Mouse (Mus musculus) embryonic fibroblast, embryonic 13.5 days (primary cell): Measurements from ENCODE around the gene Gsap. TPM values are rescaled to one million over a fixed set of nuclear protein-coding genes. Genes with fewer than 3 reads are reported as not detected.

ENCODE experiments used
- H3K27ac ChIP-seq: 2 replicates; pipeline ENCODE4 v1.5.1; 2012; ENCODE audit warnings: low read length, control low read depth, inconsistent platforms; ENCODE audit not compliant: insufficient read depth
- H3K4me1 ChIP-seq: 2 replicates; pipeline ENCODE4 v1.6.1; 2011; ENCODE audit warnings: low read length; ENCODE audit not compliant: control insufficient read depth, insufficient read depth
- H3K4me3 ChIP-seq: 2 replicates; pipeline ENCODE4 v1.5.1; 2011; ENCODE audit warnings: mild to moderate bottlenecking, control low read depth, low read length; ENCODE audit not compliant: insufficient read depth
- CTCF ChIP-seq: IDR thresholded peaks from 2 replicates; pipeline ENCODE4 v1.5.1; 2011; ENCODE audit warnings: mild to moderate bottlenecking, control low read depth, low read length, moderate library complexity, borderline replicate concordance; ENCODE audit not compliant: insufficient read depth
- POLR2A ChIP-seq: IDR thresholded peaks from 2 replicates; pipeline ENCODE4 v1.6.1; 2011; ENCODE audit warnings: low read depth, mild to moderate bottlenecking, control low read depth, low read length, moderate library complexity
- polyA plus RNA-seq: library from polyadenylated mRNA; stranded (reverse); fragments of >200 nt; gene quantifications from 2 replicates; pipeline ENCODE4 v1.2.4, GENCODE M21; 2011; ENCODE audit warnings: low read depth; ENCODE audit not compliant: missing spikeins, insufficient read length

The Gsap gene
- polyA plus RNA-seq, 1 experiment, result 4.6 TPM

- Histone ChIP-seq H3K4me3 (no peak overlapping the region), H3K27ac (no peak overlapping the region), H3K4me1 (no peaks in the 10 kb centered on the region)
- TF ChIP-seq CTCF (no peak), POLR2A (no peak)
Measured at GRCm38 (mm10) chr5:21159536-21159935, 26.5 kb upstream of the Gsap start.

- no peak overlapping the region for H3K4me3 ChIP-seq
- TF ChIP-seq POLR2A, result no peak
- TF ChIP-seq CTCF, result no peak
- no peak overlapping the region for H3K27ac ChIP-seq
- no peaks in the 10 kb centered on the region for H3K4me1 ChIP-seq
Measured at GRCm38 (mm10) chr5:21160781-21161180, 25.3 kb upstream of the Gsap start.

GRCm38 (mm10) chr5:21163421-21163820 is 22.6 kb upstream of the Gsap start:
- Histone ChIP-seq H3K27ac (no peak overlapping the region), H3K4me3 (no peak overlapping the region), H3K4me1 (peaks cover 2% of the 10 kb centered on the region; the same call in 1 of the 2 replicates)
- TF ChIP-seq CTCF (no peak), POLR2A (no peak)

GRCm38 (mm10) chr5:21168689-21169345 is 17.2 kb upstream of the Gsap start:
- peak overlapping the region; percentile 44 for H3K27ac ChIP-seq
- H3K4me3 ChIP-seq, result no peak overlapping the region
- H3K4me1 ChIP-seq, result peaks cover 13% of the 10 kb centered on the region
- TF ChIP-seq CTCF (no peak), POLR2A (no peak)

- peaks cover 13% of the 10 kb centered on the region for H3K4me1 ChIP-seq
- H3K27ac ChIP-seq, result 0 out of 2 replicates have a peak overlapping the region, but pooled peaks have one; percentile 44
- no peak for TF ChIP-seq CTCF
- TF ChIP-seq POLR2A, result no peak
- no peak overlapping the region for H3K4me3 ChIP-seq
Measured at GRCm38 (mm10) chr5:21169346-21169745, 16.7 kb upstream of the Gsap start.

GRCm38 (mm10) chr5:21169877-21170276 is 16.2 kb upstream of the Gsap start:
- peaks cover 13% of the 10 kb centered on the region for H3K4me1 ChIP-seq
- H3K27ac ChIP-seq, result no peak overlapping the region
- H3K4me3 ChIP-seq, result no peak overlapping the region
- TF ChIP-seq POLR2A, result no peak
- no peak for TF ChIP-seq CTCF

GRCm38 (mm10) chr5:21170440-21170839 is 15.6 kb upstream of the Gsap start:
- no peak for TF ChIP-seq CTCF
- no peak for TF ChIP-seq POLR2A
- Histone ChIP-seq H3K27ac (no peak overlapping the region), H3K4me1 (peaks cover 15% of the 10 kb centered on the region), H3K4me3 (no peak overlapping the region)

GRCm38 (mm10) chr5:21170898-21171297 is 15.2 kb upstream of the Gsap start:
- no peak overlapping the region for H3K4me3 ChIP-seq
- no peak overlapping the region for H3K27ac ChIP-seq
- TF ChIP-seq POLR2A (no peak), CTCF (no peak)
- peaks cover 17% of the 10 kb centered on the region for H3K4me1 ChIP-seq

GRCm38 (mm10) chr5:21171336-21171735 is 14.7 kb upstream of the Gsap start:
- Histone ChIP-seq H3K4me1 (peaks cover 17% of the 10 kb centered on the region), H3K27ac (no peak overlapping the region), H3K4me3 (no peak overlapping the region)
- no peak for TF ChIP-seq CTCF
- TF ChIP-seq POLR2A, result no peak

- TF ChIP-seq CTCF (no peak), POLR2A (no peak)
- Histone ChIP-seq H3K4me3 (no peak overlapping the region), H3K27ac (no peak overlapping the region), H3K4me1 (peaks cover 17% of the 10 kb centered on the region)
Measured at GRCm38 (mm10) chr5:21172316-21172715, 13.7 kb upstream of the Gsap start.
